Mouse (Mus musculus) lung, adult 2 months (tissue): Measurements from ENCODE around the gene Atg2a.

Experiments used
- CTCF ChIP-seq: fragments of 200-500 bp; IDR thresholded peaks from 2 replicates; pipeline ENCODE4 v1.5.1; 2011; ENCODE audit warnings: mild to moderate bottlenecking, low read length, control low read depth; ENCODE audit not compliant: insufficient read depth
- POLR2A ChIP-seq: fragments of 200-500 bp; IDR thresholded peaks from 2 replicates; pipeline ENCODE4 v1.6.1; 2011; ENCODE audit warnings: low read depth, mild to moderate bottlenecking, control low read depth, low read length, borderline replicate concordance; ENCODE audit errors: extremely low read depth

DNA sequence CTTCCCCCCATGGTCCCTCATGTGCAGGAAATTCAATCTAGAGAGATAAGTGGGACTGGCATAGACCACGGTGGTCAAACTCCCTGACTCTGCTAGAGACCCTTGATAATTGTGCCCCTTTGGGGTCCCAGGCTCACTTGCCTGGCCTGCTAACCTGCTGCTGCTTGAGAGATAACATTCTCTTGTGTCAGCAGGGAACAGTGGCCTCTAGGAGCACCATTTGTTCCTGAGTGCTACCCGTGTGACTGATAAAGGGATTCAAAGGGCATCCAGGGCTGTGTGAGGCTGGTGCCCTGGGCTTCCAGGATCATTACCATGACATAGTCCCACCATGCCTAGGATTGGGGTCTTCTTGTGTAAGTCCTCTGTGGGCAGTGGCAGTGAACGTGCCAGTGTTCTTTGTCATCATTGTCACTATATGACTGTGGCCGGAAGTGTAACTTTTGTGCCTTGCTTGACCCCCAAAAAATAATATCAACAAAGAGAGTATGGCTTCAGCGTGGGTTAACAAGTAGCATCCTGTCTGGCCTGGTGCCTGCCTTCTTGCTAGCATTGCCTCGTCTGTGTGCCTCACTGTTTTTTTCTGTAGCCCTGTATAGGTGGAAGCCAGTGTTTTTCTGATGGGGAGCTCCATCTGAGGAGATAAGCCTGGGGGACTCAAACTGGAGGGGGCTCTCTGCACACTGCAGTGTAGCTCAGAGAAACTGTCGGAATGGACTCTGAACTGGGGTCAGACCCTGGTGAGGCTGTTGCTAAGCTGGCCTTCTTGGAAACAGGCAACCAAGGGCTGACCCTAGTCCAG is 44.4 kb downstream of the Atg2a start:
- TF ChIP-seq CTCF, result no peak
- TF ChIP-seq POLR2A, result no peak
